Mouse (Mus musculus): ENCODE results near the gene Mrgpra6. TPM values are rescaled to one million over a fixed set of nuclear protein-coding genes. Genes with fewer than 3 reads are reported as not detected.

Mrgpra6 gene
- polyA plus RNA-seq, 1 experiment from 2014 or later: not detected

- no peak overlapping the region for H3K27ac ChIP-seq (replicated peaks)
- no peaks in the 10 kb centered on the region for H3K36me3 ChIP-seq
- H3K4me3 ChIP-seq (replicated peaks): no peak overlapping the region
- ATAC-seq (ENCODE audit: insufficient number of reproducible peaks, low FRiP score, low TSS enrichment, low read depth): no peak
- H3K4me1 ChIP-seq: no peaks in the 10 kb centered on the region
- no peak overlapping the region for H3K4me2 ChIP-seq (replicated peaks)
- no peak overlapping the region for H3K9ac ChIP-seq
- WGBS: 85% methylated on average over 7 of the region's 7 CpGs
- no peaks in the 10 kb centered on the region; the same call in 1 of the 2 replicates for H3K27me3 ChIP-seq
- H3K9me3 ChIP-seq (replicated peaks): no peaks in the 10 kb centered on the region
Observed at GRCm38 (mm10) chr7:47148298-47148697, 56.4 kb downstream of the Mrgpra6 start.

GRCm38 (mm10) chr7:47146034-47146812 lies 58.5 kb downstream of the Mrgpra6 start:
- H3K36me3 ChIP-seq: no peaks in the 10 kb centered on the region
- WGBS: 56% methylated on average over 12 of the region's 12 CpGs

DNA sequence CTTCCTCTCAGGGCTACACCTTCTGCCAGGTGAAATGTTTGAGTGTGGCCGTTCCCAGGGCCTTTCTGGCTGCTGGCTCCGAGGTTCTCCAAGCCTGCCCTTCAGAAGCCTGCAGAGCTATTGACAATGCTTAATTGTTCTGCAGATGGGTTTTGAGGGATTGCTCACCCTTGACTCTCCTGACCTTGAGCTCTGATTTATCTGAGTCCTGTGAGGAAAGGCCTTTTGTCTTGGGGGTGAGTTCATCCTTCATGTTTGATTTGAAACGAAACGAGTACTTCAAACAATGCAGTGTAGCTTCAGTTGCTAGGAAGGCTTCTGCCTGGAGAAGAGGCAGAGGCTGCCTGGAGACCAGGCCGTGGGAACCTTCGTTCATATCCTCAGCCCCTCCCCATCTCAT lies 60.4 kb downstream of the Mrgpra6 start:
- 36% methylated on average over 6 of the region's 6 CpGs for WGBS

More at GRCm38 (mm10) chr7:47146034-47146812, 58.5 kb downstream of the Mrgpra6 start:
- Histone ChIP-seq H3K9ac (no peak overlapping the region), H3K27ac (replicated peaks) (no peak overlapping the region), H3K27me3 (no peaks in the 10 kb centered on the region), H3K4me1 (no peaks in the 10 kb centered on the region), H3K4me2 (replicated peaks) (no peak overlapping the region), H3K4me3 (replicated peaks) (no peak overlapping the region), H3K9me3 (replicated peaks) (no peaks in the 10 kb centered on the region)
- no peak for ATAC-seq (ENCODE audit: insufficient number of reproducible peaks, low FRiP score, low TSS enrichment, low read depth)

GRCm38 (mm10) chr7:47139823-47140325 lies 64.8 kb downstream of the Mrgpra6 start:
- Histone ChIP-seq H3K27ac (replicated peaks) (no peak overlapping the region), H3K27me3 (peaks cover 12% of the 10 kb centered on the region), H3K9ac (no peak overlapping the region), H3K36me3 (no peaks in the 10 kb centered on the region), H3K4me1 (no peaks in the 10 kb centered on the region), H3K4me3 (replicated peaks) (no peak overlapping the region), H3K9me3 (replicated peaks) (no peaks in the 10 kb centered on the region), H3K4me2 (replicated peaks) (no peak overlapping the region)
- no peak for ATAC-seq (ENCODE audit: insufficient number of reproducible peaks, low FRiP score, low TSS enrichment, low read depth)
- 71% methylated on average over 8 of the region's 8 CpGs for WGBS

More for the DNA sequence above, 60.4 kb downstream of the Mrgpra6 start:
- ATAC-seq (ENCODE audit: insufficient number of reproducible peaks, low FRiP score, low TSS enrichment, low read depth): no peak
- no peak overlapping the region for H3K4me3 ChIP-seq (replicated peaks)
- H3K4me1 ChIP-seq: no peaks in the 10 kb centered on the region
- no peak overlapping the region for H3K27ac ChIP-seq (replicated peaks)
- H3K9me3 ChIP-seq (replicated peaks): no peaks in the 10 kb centered on the region
- H3K4me2 ChIP-seq (replicated peaks): no peak overlapping the region
- no peaks in the 10 kb centered on the region for H3K36me3 ChIP-seq
- H3K9ac ChIP-seq: no peak overlapping the region
- no peaks in the 10 kb centered on the region for H3K27me3 ChIP-seq

Other genes starting within 250 kb of the Mrgpra6 start
- 9.8 and 10.7 TPM in 2 replicates for gene Uevld, start 246.4 kb downstream of the Mrgpra6 start, polyA plus RNA-seq (2015; fragmentation: Nextera tagmentation; extraction: Ambion mirVana)
- gene Gm9999, start 221.3 kb downstream of the Mrgpra6 start, polyA plus RNA-seq (2015; fragmentation: Nextera tagmentation; extraction: Ambion mirVana): not detected in 2 replicates
- 20.5 and 21.3 TPM in 2 replicates for gene Spty2d1, start 196.5 kb downstream of the Mrgpra6 start, polyA plus RNA-seq (2015; fragmentation: Nextera tagmentation; extraction: Ambion mirVana)
- 20.3 and 22.3 TPM in 2 replicates for gene Tmem86a, start 154.3 kb downstream of the Mrgpra6 start, polyA plus RNA-seq (2015; fragmentation: Nextera tagmentation; extraction: Ambion mirVana)
- 0.14 and 0.47 TPM in 2 replicates for gene Ptpn5, start 71.2 kb downstream of the Mrgpra6 start, polyA plus RNA-seq (2015; fragmentation: Nextera tagmentation; extraction: Ambion mirVana)
- not detected in 2 replicates for gene Mrgpra9, start 47.9 kb upstream of the Mrgpra6 start, polyA plus RNA-seq (2015; fragmentation: Nextera tagmentation; extraction: Ambion mirVana)
- gene Mrgpra1, start 149.3 kb upstream of the Mrgpra6 start, polyA plus RNA-seq (2015; fragmentation: Nextera tagmentation; extraction: Ambion mirVana): not detected in 2 replicates
- gene Mrgpra2a, start 247.2 kb upstream of the Mrgpra6 start, polyA plus RNA-seq (2015; fragmentation: Nextera tagmentation; extraction: Ambion mirVana): not detected in 2 replicates